Mouse (Mus musculus): ENCODE results near the gene Pla2g5.
A peak's percentile ranks its signal among the peaks of the same experiment; 100 is the strongest.
"Not testable (repeated sequence)": the region's sequence is repeated elsewhere in the genome, so short reads cannot be mapped to it uniquely, and the experiment has no call there.

Pla2g5 gene

GRCm38 (mm10) chr4:138857576-138857975 lies 5.7 kb downstream of the Pla2g5 start:
- no peak for DNase-seq (ENCODE audit: low spot score)

- peak; percentile 47 for DNase-seq (ENCODE audit: low spot score)
Measured at GRCm38 (mm10) chr4:138856491-138856890, 6.8 kb downstream of the Pla2g5 start.

GRCm38 (mm10) chr4:138855092-138855632 lies 8.1 kb downstream of the Pla2g5 start:
- DNase-seq (ENCODE audit: low spot score) = no peak

GRCm38 (mm10) chr4:138852961-138853360 lies 10.3 kb downstream of the Pla2g5 start:
- DNase-seq (ENCODE audit: low spot score) = no peak

- DNase-seq (ENCODE audit: low spot score) = peak; percentile 72
Measured at GRCm38 (mm10) chr4:138851463-138851862, 11.8 kb downstream of the Pla2g5 start.

- DNase-seq (ENCODE audit: low spot score) = no peak
Measured at GRCm38 (mm10) chr4:138841386-138841785, 21.9 kb downstream of the Pla2g5 start.

GRCm38 (mm10) chr4:138840726-138841125 lies 22.6 kb downstream of the Pla2g5 start:
- DNase-seq (ENCODE audit: low spot score) = no peak

GRCm38 (mm10) chr4:138839806-138840205 lies 23.5 kb downstream of the Pla2g5 start:
- DNase-seq (ENCODE audit: low spot score) = no peak

GRCm38 (mm10) chr4:138827147-138827546 lies 36.1 kb downstream of the Pla2g5 start:
- no peak for DNase-seq (ENCODE audit: low spot score)

GRCm38 (mm10) chr4:138825751-138826567 lies 37.3 kb downstream of the Pla2g5 start:
- peak; percentile 10 for DNase-seq (ENCODE audit: low spot score)

- no peak for DNase-seq (ENCODE audit: low spot score)
Measured at GRCm38 (mm10) chr4:138824660-138825059, 38.6 kb downstream of the Pla2g5 start.

- DNase-seq (ENCODE audit: low spot score) = not testable (repeated sequence)
Measured at GRCm38 (mm10) chr4:138824161-138824560, 39.1 kb downstream of the Pla2g5 start.

- no peak for DNase-seq (ENCODE audit: low spot score)
Measured at GRCm38 (mm10) chr4:138821036-138821435, 42.2 kb downstream of the Pla2g5 start.

GRCm38 (mm10) chr4:138819101-138819500 lies 44.2 kb downstream of the Pla2g5 start:
- no peak for DNase-seq (ENCODE audit: low spot score)

- DNase-seq (ENCODE audit: low spot score) = no peak
Measured at GRCm38 (mm10) chr4:138817736-138818135, 45.5 kb downstream of the Pla2g5 start.

- DNase-seq (ENCODE audit: low spot score) = no peak
Measured at GRCm38 (mm10) chr4:138816166-138816565, 47.1 kb downstream of the Pla2g5 start.

- no peak for DNase-seq (ENCODE audit: low spot score)
Measured at GRCm38 (mm10) chr4:138806920-138807541, 56.3 kb downstream of the Pla2g5 start.

GRCm38 (mm10) chr4:138806160-138806559 lies 57.1 kb downstream of the Pla2g5 start:
- no peak for DNase-seq (ENCODE audit: low spot score)

- no peak for DNase-seq (ENCODE audit: low spot score)
Measured at GRCm38 (mm10) chr4:138805248-138805647, 58.0 kb downstream of the Pla2g5 start.

- DNase-seq (ENCODE audit: low spot score) = no peak
Measured at GRCm38 (mm10) chr4:138802917-138803316, 60.4 kb downstream of the Pla2g5 start.

GRCm38 (mm10) chr4:138801631-138802030 lies 61.7 kb downstream of the Pla2g5 start:
- DNase-seq (ENCODE audit: low spot score) = no peak

- DNase-seq (ENCODE audit: low spot score) = no peak
Measured at GRCm38 (mm10) chr4:138800134-138800744, 63.0 kb downstream of the Pla2g5 start.

GRCm38 (mm10) chr4:138797217-138797570 lies 66.1 kb downstream of the Pla2g5 start:
- no peak for DNase-seq (ENCODE audit: low spot score)
